Mouse (Mus musculus): ENCODE results near the gene Cdc42se1. TPM values are rescaled to one million over a fixed set of nuclear protein-coding genes. Genes with fewer than 3 reads are reported as not detected.

Gene Cdc42se1
- total and polyA plus RNA-seq, 3 experiments = 16.8 to 19.0 (median 18.9) TPM

- H3K9ac ChIP-seq (ENCODE audit: low read depth, low read length) = no peak overlapping the region
- 58% methylated on average over 1 of the region's 1 CpGs for WGBS
- H3K27me3 ChIP-seq (ENCODE audit: control insufficient read depth, insufficient read depth, low read length) = no peaks in the 10 kb centered on the region
- DNase-seq = no peak
- H3K4me1 ChIP-seq (ENCODE audit: control insufficient read depth, insufficient read depth, low read length) = no peaks in the 10 kb centered on the region
- H3K36me3 ChIP-seq (ENCODE audit: control insufficient read depth, insufficient read depth, low read length) = no peaks in the 10 kb centered on the region
- H3K79me2 ChIP-seq (replicated peaks; ENCODE audit: control insufficient read depth, insufficient read depth, low read length) = no peaks in the 10 kb centered on the region
- no peak overlapping the region for H3K27ac ChIP-seq
- no peak overlapping the region for H3K4me3 ChIP-seq
- intact Hi-C loops (cut with DNase I) = no loop called here
- no peak for TF ChIP-seq POLR2A (IDR thresholded peaks at IDR 0.05; ENCODE audit: insufficient read depth, low read depth, low read length)
Measured at GRCm38 (mm10) chr3:95247660-95248336, 19.3 kb downstream of the Cdc42se1 start.

DNA sequence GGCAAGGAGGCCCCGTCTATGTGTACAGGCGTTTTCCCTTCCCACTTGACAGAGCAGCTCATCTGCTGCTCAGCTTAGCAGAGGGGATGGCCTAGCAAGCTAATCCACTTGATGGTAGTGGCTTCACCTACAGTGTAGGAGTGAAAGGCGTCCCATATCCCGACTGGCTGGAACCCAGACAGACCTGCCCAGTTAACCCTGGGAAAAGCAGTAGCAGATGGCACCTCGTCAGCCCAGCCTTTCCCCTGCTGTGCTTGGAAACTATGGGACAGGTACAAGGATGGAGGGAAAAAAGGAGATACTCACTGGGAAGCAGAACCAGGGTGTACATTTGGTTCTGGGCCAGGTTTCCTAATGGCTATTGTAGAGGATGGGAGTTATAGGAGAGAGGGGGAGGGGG, 21.8 kb downstream of the Cdc42se1 start:
- DNase-seq = no peak
- WGBS = 86% methylated on average over 5 of the region's 5 CpGs
- TF ChIP-seq POLR2A (IDR thresholded peaks at IDR 0.05; ENCODE audit: insufficient read depth, low read depth, low read length) = no peak
- TF ChIP-seq CTCF (IDR thresholded peaks at IDR 0.05) = no peak
- TF ChIP-seq EP300 (IDR thresholded peaks at IDR 0.05; ENCODE audit: insufficient read depth, low read depth, low read length) = no peak
- H3K36me3 ChIP-seq (ENCODE audit: control insufficient read depth, insufficient read depth, low read length) = no peaks in the 10 kb centered on the region
- no peak overlapping the region for H3K9ac ChIP-seq (ENCODE audit: low read depth, low read length)
- H3K4me3 ChIP-seq = no peak overlapping the region
- intact Hi-C loops (cut with DNase I) = no loop called here
- no peaks in the 10 kb centered on the region for H3K79me2 ChIP-seq (replicated peaks; ENCODE audit: control insufficient read depth, insufficient read depth, low read length)
- no peaks in the 10 kb centered on the region for H3K27me3 ChIP-seq (ENCODE audit: control insufficient read depth, insufficient read depth, low read length)
- H3K27ac ChIP-seq = no peak overlapping the region
- no peaks in the 10 kb centered on the region for H3K4me1 ChIP-seq (ENCODE audit: control insufficient read depth, insufficient read depth, low read length)

GRCm38 (mm10) chr3:95250783-95251424, 22.4 kb downstream of the Cdc42se1 start, which contains the start of gene Bnipl:
Gene Bnipl (minus strand): TSS chr3:95251193.
- intact Hi-C loops (cut with DNase I) = no loop called here
- H3K4me3 ChIP-seq = no peak within 1 kb of the TSS
- H3K36me3 ChIP-seq (ENCODE audit: control insufficient read depth, insufficient read depth, low read length) = no peaks in the 10 kb centered on the region
- H3K79me2 ChIP-seq (replicated peaks; ENCODE audit: control insufficient read depth, insufficient read depth, low read length) = no peaks in the 10 kb centered on the region
- no peak within 1 kb of the TSS for H3K9ac ChIP-seq (ENCODE audit: low read depth, low read length)
- no peaks in the 10 kb centered on the region for H3K27me3 ChIP-seq (ENCODE audit: control insufficient read depth, insufficient read depth, low read length)
- TF ChIP-seq POLR2A (IDR thresholded peaks at IDR 0.05; ENCODE audit: insufficient read depth, low read depth, low read length) (no peak), CTCF (IDR thresholded peaks at IDR 0.05) (no peak)
- 60% methylated on average over 7 of the region's 7 CpGs for WGBS
- no peaks in the 10 kb centered on the region for H3K4me1 ChIP-seq (ENCODE audit: control insufficient read depth, insufficient read depth, low read length)
- no peak for DNase-seq
- no peak within 1 kb of the TSS for H3K27ac ChIP-seq

DNA sequence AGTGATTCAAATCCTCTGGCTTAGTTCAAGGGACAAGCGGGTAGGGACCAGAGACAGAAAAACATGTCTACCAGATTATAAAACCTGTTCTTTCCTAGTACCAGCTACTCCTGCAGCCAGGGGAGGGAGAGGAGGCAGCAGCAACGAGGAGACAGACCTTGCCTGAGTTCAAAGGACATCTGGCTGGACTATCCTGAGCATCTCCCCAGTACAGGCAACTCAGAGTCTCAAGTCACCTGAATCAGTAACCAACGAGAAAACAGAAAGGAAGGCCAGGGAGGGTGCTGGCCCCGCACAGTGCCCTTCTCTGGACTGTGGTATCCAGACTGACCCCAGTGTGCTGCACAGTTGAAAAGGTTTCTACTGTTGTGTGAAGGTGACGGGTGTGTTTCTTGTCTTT, 28.4 kb downstream of the Cdc42se1 start:
- intact Hi-C loops (cut with DNase I) = no loop called here
- TF ChIP-seq EP300 (IDR thresholded peaks at IDR 0.05; ENCODE audit: insufficient read depth, low read depth, low read length) = no peak
- no peak for TF ChIP-seq CTCF (IDR thresholded peaks at IDR 0.05)
- TF ChIP-seq POLR2A (IDR thresholded peaks at IDR 0.05; ENCODE audit: insufficient read depth, low read depth, low read length) = no peak
- no peak overlapping the region for H3K9ac ChIP-seq (ENCODE audit: low read depth, low read length)
- H3K36me3 ChIP-seq (ENCODE audit: control insufficient read depth, insufficient read depth, low read length) = no peaks in the 10 kb centered on the region
- no peak overlapping the region for H3K4me3 ChIP-seq
- DNase-seq = no peak
- no peaks in the 10 kb centered on the region for H3K79me2 ChIP-seq (replicated peaks; ENCODE audit: control insufficient read depth, insufficient read depth, low read length)
- 86% methylated on average over 5 of the region's 5 CpGs for WGBS
- H3K27ac ChIP-seq = no peak overlapping the region
- no peaks in the 10 kb centered on the region for H3K4me1 ChIP-seq (ENCODE audit: control insufficient read depth, insufficient read depth, low read length)
- no peaks in the 10 kb centered on the region for H3K27me3 ChIP-seq (ENCODE audit: control insufficient read depth, insufficient read depth, low read length)

- Histone ChIP-seq H3K4me1 (ENCODE audit: control insufficient read depth, insufficient read depth, low read length) (no peaks in the 10 kb centered on the region), H3K9ac (ENCODE audit: low read depth, low read length) (no peak overlapping the region), H3K27ac (no peak overlapping the region), H3K4me3 (no peak overlapping the region), H3K79me2 (replicated peaks; ENCODE audit: control insufficient read depth, insufficient read depth, low read length) (no peaks in the 10 kb centered on the region), H3K36me3 (ENCODE audit: control insufficient read depth, insufficient read depth, low read length) (no peaks in the 10 kb centered on the region), H3K27me3 (ENCODE audit: control insufficient read depth, insufficient read depth, low read length) (no peaks in the 10 kb centered on the region)
- no peak for TF ChIP-seq EP300 (IDR thresholded peaks at IDR 0.05; ENCODE audit: insufficient read depth, low read depth, low read length)
- WGBS = 78% methylated on average over 4 of the region's 4 CpGs
- no peak for DNase-seq
- intact Hi-C loops (cut with DNase I) = loop anchor here (2.0 to 5.0 kb wide), 2 partner anchors 45 to 70 kb away; partner anchors contain the start of gene Gabpb2
Measured at GRCm38 (mm10) chr3:95261975-95262374, 33.4 kb downstream of the Cdc42se1 start.

- Histone ChIP-seq H3K79me2 (replicated peaks; ENCODE audit: control insufficient read depth, insufficient read depth, low read length) (no peaks in the 10 kb centered on the region), H3K4me1 (ENCODE audit: control insufficient read depth, insufficient read depth, low read length) (no peaks in the 10 kb centered on the region), H3K27ac (no peak overlapping the region), H3K9ac (ENCODE audit: low read depth, low read length) (no peak overlapping the region), H3K36me3 (ENCODE audit: control insufficient read depth, insufficient read depth, low read length) (no peaks in the 10 kb centered on the region), H3K27me3 (ENCODE audit: control insufficient read depth, insufficient read depth, low read length) (no peaks in the 10 kb centered on the region), H3K4me3 (no peak overlapping the region)
- DNase-seq = peak; percentile 72 to 76
- no peak for TF ChIP-seq POLR2A (IDR thresholded peaks at IDR 0.05; ENCODE audit: insufficient read depth, low read depth, low read length)
- TF ChIP-seq EP300 (IDR thresholded peaks at IDR 0.05; ENCODE audit: insufficient read depth, low read depth, low read length) = peak; percentile 30; the same call in 1 of the 2 replicates
- peak; percentile 84 for TF ChIP-seq CTCF (IDR thresholded peaks at IDR 0.05)
- intact Hi-C loops (cut with DNase I) = loop anchor here (1.0 to 5.0 kb wide), 3 partner anchors 46 to 121 kb away; partner anchors contain the start of genes Gabpb2 and Tnfaip8l2
- WGBS = 43% methylated on average over 11 of the region's 11 CpGs
Measured at GRCm38 (mm10) chr3:95263089-95263739, 34.7 kb downstream of the Cdc42se1 start.
